Mouse (Mus musculus): Measurements from ENCODE around the gene Adh7. TPM values are rescaled to one million over a fixed set of nuclear protein-coding genes. Genes with fewer than 3 reads are reported as not detected.

The Adh7 gene
- polyA plus RNA-seq, 1 experiment from 2014 or later = 0.62 TPM

- H3K9ac ChIP-seq (replicated peaks; ENCODE audit: low read depth) = no peak overlapping the region
- WGBS = 91% methylated on average over 6 of the region's 6 CpGs
- no peaks in the 10 kb centered on the region for H3K27me3 ChIP-seq (replicated peaks; ENCODE audit: insufficient read depth, low read length)
- no peak overlapping the region for H3K4me2 ChIP-seq (replicated peaks; ENCODE audit: low read depth, low read length)
- ATAC-seq (no peak), DNase-seq (ENCODE audit: low spot score) (no peak)
- H3K27ac ChIP-seq (ENCODE audit: low read length) = no peak overlapping the region
- H3K4me1 ChIP-seq (ENCODE audit: insufficient read depth, low read depth, low read length) = no peaks in the 10 kb centered on the region
- H3K9me3 ChIP-seq (ENCODE audit: low read length) = no peaks in the 10 kb centered on the region
- TF ChIP-seq CTCF (IDR thresholded peaks at IDR 0.05) (no peak), EP300 (IDR thresholded peaks at IDR 0.05) (no peak)
- H3K4me3 ChIP-seq (ENCODE audit: low read depth, low read length) = no peak overlapping the region
- H3K36me3 ChIP-seq (ENCODE audit: insufficient read depth, low read length) = no peaks in the 10 kb centered on the region
These were observed 21.9 kb downstream of the Adh7 start for GRCm38 (mm10) chr3:138239461-138239860.

- ATAC-seq (no peak), DNase-seq (ENCODE audit: low spot score) (peak; percentile 70)
- H3K4me1 ChIP-seq (ENCODE audit: insufficient read depth, low read depth, low read length) = no peaks in the 10 kb centered on the region
- no peak overlapping the region for H3K4me3 ChIP-seq (ENCODE audit: low read depth, low read length)
- no peaks in the 10 kb centered on the region for H3K9me3 ChIP-seq (ENCODE audit: low read length)
- H3K27me3 ChIP-seq (replicated peaks; ENCODE audit: insufficient read depth, low read length) = no peaks in the 10 kb centered on the region
- no peak overlapping the region for H3K9ac ChIP-seq (replicated peaks; ENCODE audit: low read depth)
- WGBS = 82% methylated on average over 3 of the region's 3 CpGs
- TF ChIP-seq CTCF (IDR thresholded peaks at IDR 0.05) = peak; percentile 69
- TF ChIP-seq EP300 (IDR thresholded peaks at IDR 0.05) = no peak
- no peak overlapping the region for H3K27ac ChIP-seq (ENCODE audit: low read length)
- H3K36me3 ChIP-seq (ENCODE audit: insufficient read depth, low read length) = no peaks in the 10 kb centered on the region
- H3K4me2 ChIP-seq (replicated peaks; ENCODE audit: low read depth, low read length) = no peak overlapping the region
These were observed 22.9 kb downstream of the Adh7 start for GRCm38 (mm10) chr3:138240411-138240810.

- H3K27me3 ChIP-seq (replicated peaks; ENCODE audit: insufficient read depth, low read length) = no peaks in the 10 kb centered on the region
- no peak overlapping the region for H3K9ac ChIP-seq (replicated peaks; ENCODE audit: low read depth)
- H3K4me2 ChIP-seq (replicated peaks; ENCODE audit: low read depth, low read length) = no peak overlapping the region
- ATAC-seq (no peak), DNase-seq (ENCODE audit: low spot score) (peak; percentile 7)
- TF ChIP-seq CTCF (IDR thresholded peaks at IDR 0.05) = no peak
- no peak for TF ChIP-seq EP300 (IDR thresholded peaks at IDR 0.05)
- no peaks in the 10 kb centered on the region for H3K36me3 ChIP-seq (ENCODE audit: insufficient read depth, low read length)
- H3K9me3 ChIP-seq (ENCODE audit: low read length) = no peaks in the 10 kb centered on the region
- WGBS = 70% methylated on average over 5 of the region's 5 CpGs
- H3K4me1 ChIP-seq (ENCODE audit: insufficient read depth, low read depth, low read length) = no peaks in the 10 kb centered on the region
- H3K27ac ChIP-seq (ENCODE audit: low read length) = no peak overlapping the region
- H3K4me3 ChIP-seq (ENCODE audit: low read depth, low read length) = no peak overlapping the region
These were observed 23.4 kb downstream of the Adh7 start for GRCm38 (mm10) chr3:138240942-138241341.

GRCm38 (mm10) chr3:138241371-138241770, 23.8 kb downstream of the Adh7 start:
- TF ChIP-seq EP300 (IDR thresholded peaks at IDR 0.05) (no peak), CTCF (IDR thresholded peaks at IDR 0.05) (no peak)
- WGBS = 52% methylated on average over 6 of the region's 6 CpGs
- H3K27ac ChIP-seq (ENCODE audit: low read length) = no peak overlapping the region

GRCm38 (mm10) chr3:138242021-138242726, 24.6 kb downstream of the Adh7 start:
- no peak overlapping the region for H3K27ac ChIP-seq (ENCODE audit: low read length)
- H3K4me2 ChIP-seq (replicated peaks; ENCODE audit: low read depth, low read length) = no peak overlapping the region
- H3K4me3 ChIP-seq (ENCODE audit: low read depth, low read length) = no peak overlapping the region
- no peak overlapping the region for H3K9ac ChIP-seq (replicated peaks; ENCODE audit: low read depth)
- DNase-seq (ENCODE audit: low spot score) = peak; percentile 8
- peaks cover 3% of the 10 kb centered on the region; the same call in 1 of the 2 replicates for H3K4me1 ChIP-seq (ENCODE audit: insufficient read depth, low read depth, low read length)
- TF ChIP-seq EP300 (IDR thresholded peaks at IDR 0.05) = no peak
- no peak for TF ChIP-seq CTCF (IDR thresholded peaks at IDR 0.05)
- no peaks in the 10 kb centered on the region for H3K27me3 ChIP-seq (replicated peaks; ENCODE audit: insufficient read depth, low read length)
- ATAC-seq = 0 out of 2 replicates have a peak, but pooled peaks have one; percentile 35
- 79% methylated on average over 14 of the region's 14 CpGs for WGBS
- H3K36me3 ChIP-seq (ENCODE audit: insufficient read depth, low read length) = no peaks in the 10 kb centered on the region
- no peaks in the 10 kb centered on the region for H3K9me3 ChIP-seq (ENCODE audit: low read length)

More at GRCm38 (mm10) chr3:138241371-138241770, 23.8 kb downstream of the Adh7 start:
- Histone ChIP-seq H3K4me2 (replicated peaks; ENCODE audit: low read depth, low read length) (no peak overlapping the region), H3K4me1 (ENCODE audit: insufficient read depth, low read depth, low read length) (peaks cover 2% of the 10 kb centered on the region; the same call in 1 of the 2 replicates), H3K4me3 (ENCODE audit: low read depth, low read length) (no peak overlapping the region), H3K36me3 (ENCODE audit: insufficient read depth, low read length) (no peaks in the 10 kb centered on the region), H3K9ac (replicated peaks; ENCODE audit: low read depth) (no peak overlapping the region), H3K9me3 (ENCODE audit: low read length) (no peaks in the 10 kb centered on the region), H3K27me3 (replicated peaks; ENCODE audit: insufficient read depth, low read length) (no peaks in the 10 kb centered on the region)
- ATAC-seq (no peak), DNase-seq (ENCODE audit: low spot score) (no peak)

- TF ChIP-seq CTCF (IDR thresholded peaks at IDR 0.05) = no peak
- no peak for TF ChIP-seq EP300 (IDR thresholded peaks at IDR 0.05)
- ATAC-seq (no peak), DNase-seq (ENCODE audit: low spot score) (no peak)
- Histone ChIP-seq H3K4me1 (ENCODE audit: insufficient read depth, low read depth, low read length) (peaks cover 4% of the 10 kb centered on the region), H3K27ac (ENCODE audit: low read length) (no peak overlapping the region), H3K4me2 (replicated peaks; ENCODE audit: low read depth, low read length) (no peak overlapping the region), H3K36me3 (ENCODE audit: insufficient read depth, low read length) (no peaks in the 10 kb centered on the region), H3K27me3 (replicated peaks; ENCODE audit: insufficient read depth, low read length) (no peaks in the 10 kb centered on the region), H3K4me3 (ENCODE audit: low read depth, low read length) (no peak overlapping the region), H3K9ac (replicated peaks; ENCODE audit: low read depth) (no peak overlapping the region), H3K9me3 (ENCODE audit: low read length) (no peaks in the 10 kb centered on the region)
- WGBS = 79% methylated on average over 6 of the region's 6 CpGs
These were observed 25.4 kb downstream of the Adh7 start for GRCm38 (mm10) chr3:138242933-138243332.
